Mouse (Mus musculus) stomach, postnatal 0 days (tissue): ENCODE data around the gene Pfkfb4.

Source experiments
- CTCF ChIP-seq: IDR thresholded peaks from 2 replicates; pipeline ENCODE4 v1.5.1; 2016; ENCODE audit warnings: antibody characterized with exemption, low read depth, mild to moderate bottlenecking, moderate library complexity
- EP300 ChIP-seq: optimal IDR thresholded peaks from 2 replicates; pipeline ENCODE3; 2016; ENCODE audit warnings: antibody characterized with exemption

- TF ChIP-seq CTCF, result no peak
- TF ChIP-seq EP300, result no peak
Observed at GRCm38 (mm10) chr9:109022866-109023685, 31.5 kb downstream of the Pfkfb4 start.
